Mouse (Mus musculus): ENCODE measurements around the gene Dync1i2.

Dync1i2 gene

DNA sequence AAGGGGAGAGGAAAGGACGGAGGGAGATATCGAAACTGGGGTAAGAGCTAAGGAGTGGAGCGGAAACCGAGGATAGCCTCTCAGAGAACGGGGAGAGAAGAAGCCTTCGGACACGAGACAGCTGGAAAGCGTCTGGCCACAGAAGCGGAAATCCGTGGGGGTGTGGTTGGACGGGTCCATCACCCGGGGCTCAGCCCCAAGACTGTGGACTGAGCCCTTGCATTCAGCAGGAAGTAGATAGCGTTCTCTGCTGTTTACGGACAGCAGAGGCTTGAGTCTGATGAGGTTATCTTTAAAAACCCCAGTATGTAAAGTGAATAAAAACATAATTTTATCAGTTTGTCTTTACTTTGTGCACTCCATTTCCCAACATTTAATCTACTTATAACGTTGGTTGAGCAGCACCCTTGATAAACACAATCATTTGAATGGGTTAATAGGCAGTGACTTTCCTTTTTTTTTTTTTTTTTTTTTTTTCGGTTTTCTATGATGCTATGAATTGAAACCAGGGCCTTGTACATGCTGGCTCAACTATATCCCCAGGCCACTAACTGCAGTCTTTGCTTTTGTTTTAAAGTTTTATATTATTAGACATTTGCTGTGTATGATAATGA, 7.6 kb upstream of the Dync1i2 start:
- no peak for DNase-seq (ENCODE audit: low spot score in 2 of 2)

DNA sequence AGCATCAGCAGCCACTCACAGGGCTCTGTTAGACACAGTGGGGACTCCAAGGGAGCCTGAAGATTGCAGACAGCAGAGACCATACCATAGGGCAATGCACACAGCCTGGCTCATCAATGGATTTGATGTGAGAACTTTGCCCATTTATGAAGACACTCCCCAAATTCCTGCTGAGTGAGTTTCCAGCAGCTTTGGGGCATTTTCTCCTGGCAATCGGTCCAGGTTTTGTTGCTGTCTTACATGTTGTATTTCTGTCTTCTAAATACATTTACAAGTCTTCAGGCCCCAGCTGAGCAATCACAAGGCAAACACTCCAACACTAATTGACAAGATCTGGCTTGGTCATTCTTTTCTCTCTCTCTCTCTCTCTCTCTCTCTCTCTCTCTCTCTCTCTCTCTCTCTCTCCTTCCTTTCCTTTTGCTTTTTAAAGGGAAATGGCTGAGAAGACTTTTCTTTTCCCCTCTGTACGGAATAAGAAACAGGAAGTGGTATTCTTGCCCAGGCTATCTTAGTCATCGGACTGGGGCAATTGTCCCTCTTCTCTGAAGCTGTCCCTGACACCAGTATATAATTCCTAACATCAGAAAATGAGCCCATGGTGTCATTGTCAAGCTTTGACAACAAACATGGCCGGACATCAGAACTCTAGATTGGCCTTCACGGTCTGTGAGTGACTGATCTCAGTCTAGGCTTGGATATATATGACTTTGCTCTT, 2.3 kb upstream of the Dync1i2 start:
- no peak for DNase-seq (ENCODE audit: low spot score in 2 of 2)

DNA sequence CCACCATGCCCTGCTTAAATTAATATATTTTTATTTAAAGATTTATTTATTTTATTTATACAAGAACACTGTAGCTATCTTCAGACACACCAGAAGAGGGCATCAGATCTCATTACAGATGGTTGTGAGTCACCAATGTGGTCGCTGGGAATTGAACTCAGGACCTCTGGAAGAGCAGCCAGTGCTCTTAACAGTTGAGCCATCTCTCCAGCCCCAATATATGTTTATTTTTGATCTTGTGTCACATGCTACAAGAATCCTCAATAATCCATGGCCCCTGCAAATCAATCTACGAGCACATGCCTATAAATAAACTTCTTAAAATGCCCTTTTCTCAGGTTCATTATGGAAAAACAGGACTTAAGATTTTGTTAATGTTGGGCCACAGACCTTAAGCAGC, 410 bp upstream of the Dync1i2 start:
- no peak for DNase-seq (ENCODE audit: low spot score in 2 of 2)

DNA sequence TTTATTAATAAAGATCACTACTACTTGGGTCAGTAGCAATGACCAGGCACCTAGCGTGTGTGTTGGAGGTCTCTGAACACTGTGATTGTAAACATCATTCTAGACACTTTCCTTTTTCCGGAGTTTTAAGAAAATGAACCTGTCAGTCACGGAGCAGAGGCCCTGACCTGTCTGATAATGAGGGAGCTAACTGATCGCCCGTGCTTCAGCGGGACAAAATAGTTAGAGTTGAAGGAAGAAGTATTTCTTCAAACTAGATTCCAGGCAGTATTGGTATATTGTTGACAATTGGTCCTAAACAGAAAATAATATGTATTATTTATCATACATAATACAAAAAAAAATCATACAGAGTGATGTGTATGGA, 837 bp downstream of the Dync1i2 start:
- no peak for DNase-seq (ENCODE audit: low spot score in 2 of 2)

DNA sequence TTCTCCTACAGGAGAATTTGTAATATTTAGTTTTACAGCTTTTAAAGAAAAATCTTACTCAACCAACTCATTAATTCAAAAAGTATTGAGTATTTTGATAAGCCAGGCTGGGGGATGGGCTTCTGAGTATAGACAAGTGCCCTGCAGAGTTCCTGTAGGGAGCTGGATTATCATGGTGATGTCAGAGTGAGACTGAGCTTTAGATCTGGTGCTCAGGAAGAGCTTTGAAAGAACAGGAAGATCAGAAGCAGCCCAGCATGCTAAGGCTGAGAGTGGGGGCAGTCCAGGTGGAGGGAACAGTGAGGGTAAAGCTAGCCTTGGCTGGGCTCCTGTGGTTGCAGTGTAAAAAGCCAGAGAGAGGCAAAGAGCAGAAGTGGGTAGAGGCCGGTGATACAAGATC, 9.5 kb downstream of the Dync1i2 start:
- DNase-seq (ENCODE audit: low spot score in 2 of 2): no peak

DNA sequence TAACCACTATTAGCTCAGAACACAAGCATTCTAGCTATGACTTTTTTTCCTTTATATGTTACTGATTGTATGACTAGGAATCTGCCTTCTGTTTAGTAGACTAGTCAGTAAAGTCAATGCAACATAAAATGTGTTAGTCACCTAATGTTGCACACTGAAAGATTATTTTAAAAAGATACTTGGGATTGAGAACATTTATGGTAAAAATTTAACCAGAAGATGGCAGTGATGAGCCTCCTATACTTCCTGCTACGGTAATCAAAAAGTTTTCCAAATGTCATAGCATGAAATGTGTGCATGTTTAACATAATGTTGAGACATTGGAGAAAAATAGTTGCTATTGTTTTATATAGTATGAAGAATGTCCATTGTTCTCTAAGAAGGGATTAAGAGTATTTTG, 15.9 kb downstream of the Dync1i2 start:
- no peak for DNase-seq (ENCODE audit: low spot score in 2 of 2)

DNA sequence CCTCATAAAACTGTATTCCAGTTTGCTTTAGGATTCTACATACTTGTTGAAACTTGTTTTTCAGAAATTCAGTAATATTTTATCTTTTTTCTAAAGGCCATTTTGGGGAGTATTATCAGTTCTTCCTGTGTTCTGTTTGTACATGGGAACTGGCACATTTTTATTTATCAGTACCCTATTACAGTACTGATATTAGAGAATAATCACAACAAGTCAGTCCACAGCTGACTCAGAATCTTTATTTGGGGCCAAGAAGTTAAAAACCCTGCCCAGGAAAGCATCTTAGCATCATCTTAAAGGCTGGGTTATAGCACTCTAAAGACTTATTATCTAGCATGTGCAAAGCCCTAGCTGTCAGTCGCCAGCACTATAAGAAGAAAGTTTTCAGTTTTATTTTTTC, 18.1 kb downstream of the Dync1i2 start:
- no peak for DNase-seq (ENCODE audit: low spot score in 2 of 2)

DNA sequence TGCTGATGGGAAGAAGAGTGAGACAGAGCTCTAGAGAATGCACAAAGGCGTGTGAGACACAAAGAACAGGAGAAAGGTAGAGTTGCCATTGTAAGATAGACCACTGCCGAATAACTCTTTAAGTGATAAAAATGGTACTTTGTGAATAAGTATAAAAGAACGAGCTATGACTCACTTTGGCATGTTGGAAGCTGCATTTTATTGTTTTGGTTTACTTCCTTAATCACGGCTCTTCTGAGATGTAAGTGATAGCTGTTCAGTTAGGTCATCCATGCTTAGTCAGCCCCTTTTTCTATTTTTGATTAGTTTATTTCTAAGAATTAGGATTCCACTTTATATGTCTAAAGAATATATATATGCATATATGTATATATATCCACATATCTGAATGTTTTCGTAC, 20.4 kb downstream of the Dync1i2 start:
- no peak for DNase-seq (ENCODE audit: low spot score in 2 of 2)

DNA sequence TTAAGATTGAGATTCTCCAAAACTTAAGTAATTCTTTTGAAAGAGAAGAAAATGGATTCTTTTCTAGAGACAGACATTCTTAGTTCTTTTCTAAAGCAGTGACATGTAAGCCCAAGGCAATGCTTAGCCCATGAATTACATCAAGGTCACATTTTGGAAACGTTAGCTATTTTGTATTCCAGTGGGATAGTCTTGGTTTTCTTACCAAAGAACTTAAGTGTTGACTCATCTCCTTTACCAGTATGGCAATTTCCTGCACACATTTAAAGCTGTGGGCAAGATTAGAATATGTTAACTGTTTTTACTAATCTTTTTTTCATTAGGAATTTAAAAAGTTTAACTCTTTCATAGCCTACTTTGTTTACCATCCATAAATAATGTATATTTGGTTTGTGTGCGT, 21.5 kb downstream of the Dync1i2 start:
- no peak for DNase-seq (ENCODE audit: low spot score in 2 of 2)

DNA sequence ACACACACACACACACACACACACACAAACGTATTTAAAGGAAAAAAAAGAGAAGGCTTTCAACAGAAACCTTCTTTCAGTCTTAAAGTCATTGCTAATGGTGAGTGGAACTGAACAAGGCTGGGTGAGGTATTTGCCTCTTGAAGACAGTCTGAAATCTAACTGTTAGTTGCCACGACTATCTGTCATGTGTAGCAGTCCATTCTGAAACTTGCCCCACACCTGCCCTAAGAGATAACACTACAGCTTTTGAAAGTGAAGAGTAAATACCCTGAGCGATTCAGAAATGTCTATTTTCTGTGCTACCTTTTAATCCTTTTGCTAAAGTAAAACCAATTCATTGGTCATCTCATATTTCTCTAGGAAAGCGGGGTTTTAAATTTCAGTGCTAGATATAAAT, 23.9 kb downstream of the Dync1i2 start:
- no peak for DNase-seq (ENCODE audit: low spot score in 2 of 2)

DNA sequence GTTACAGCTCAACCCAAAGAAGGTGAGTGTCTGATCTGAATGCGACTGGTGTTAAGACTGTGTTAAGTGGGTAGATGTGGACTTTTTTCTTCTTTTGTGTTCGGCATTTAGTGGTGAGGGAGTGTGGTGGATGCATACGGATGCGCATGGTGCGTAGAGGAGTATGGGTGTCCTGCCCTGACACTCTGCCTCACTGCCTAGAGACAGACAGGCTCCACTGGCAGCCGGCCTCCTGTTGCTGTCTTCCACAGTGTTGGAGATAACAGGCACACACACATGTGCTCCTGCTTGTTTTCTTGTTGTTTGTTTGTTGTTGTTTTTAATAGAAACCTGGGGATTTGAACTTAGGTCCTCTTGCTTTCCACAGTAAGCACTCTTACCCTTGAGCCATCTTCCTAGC, 24.5 kb downstream of the Dync1i2 start:
- DNase-seq (ENCODE audit: low spot score in 2 of 2): no peak

DNA sequence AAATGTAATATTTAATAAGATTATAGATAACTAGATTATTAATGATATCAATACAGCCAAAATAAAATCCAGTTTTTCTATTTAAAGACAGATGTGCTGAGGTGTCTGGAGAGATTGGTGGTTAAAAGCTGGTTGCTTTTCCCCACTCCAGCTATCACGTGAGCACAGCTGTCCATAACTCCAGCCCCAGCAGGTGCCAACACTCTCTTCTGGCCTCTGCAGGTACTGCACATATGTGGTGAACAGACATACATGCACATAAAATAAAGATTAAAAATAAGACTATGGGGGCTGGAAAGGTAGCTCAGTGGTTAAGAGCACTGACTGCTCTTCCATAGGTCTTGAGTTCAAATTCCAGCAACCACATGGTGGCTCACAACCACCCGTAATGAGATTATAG, 30.0 kb downstream of the Dync1i2 start:
- DNase-seq (ENCODE audit: low spot score in 2 of 2): no peak

DNA sequence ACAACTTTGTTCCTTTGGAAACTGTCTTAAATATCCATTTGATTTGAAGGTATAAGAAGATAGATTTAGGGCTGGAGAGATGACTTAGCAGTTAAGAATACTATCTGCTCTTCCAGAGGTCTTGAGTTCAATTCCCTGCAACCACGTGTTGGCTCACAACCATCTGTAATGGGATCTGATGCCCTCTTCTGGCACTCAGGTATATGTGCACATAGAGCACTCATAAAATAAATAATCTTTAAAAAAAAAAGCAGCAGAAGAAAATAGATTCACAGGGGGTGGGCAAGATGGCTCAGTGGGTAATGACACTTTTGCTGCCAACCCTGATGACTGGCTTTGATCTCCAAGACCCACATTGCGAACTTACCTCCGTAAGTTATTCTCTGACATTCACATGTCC, 30.7 kb downstream of the Dync1i2 start:
- no peak for DNase-seq (ENCODE audit: low spot score in 2 of 2)

DNA sequence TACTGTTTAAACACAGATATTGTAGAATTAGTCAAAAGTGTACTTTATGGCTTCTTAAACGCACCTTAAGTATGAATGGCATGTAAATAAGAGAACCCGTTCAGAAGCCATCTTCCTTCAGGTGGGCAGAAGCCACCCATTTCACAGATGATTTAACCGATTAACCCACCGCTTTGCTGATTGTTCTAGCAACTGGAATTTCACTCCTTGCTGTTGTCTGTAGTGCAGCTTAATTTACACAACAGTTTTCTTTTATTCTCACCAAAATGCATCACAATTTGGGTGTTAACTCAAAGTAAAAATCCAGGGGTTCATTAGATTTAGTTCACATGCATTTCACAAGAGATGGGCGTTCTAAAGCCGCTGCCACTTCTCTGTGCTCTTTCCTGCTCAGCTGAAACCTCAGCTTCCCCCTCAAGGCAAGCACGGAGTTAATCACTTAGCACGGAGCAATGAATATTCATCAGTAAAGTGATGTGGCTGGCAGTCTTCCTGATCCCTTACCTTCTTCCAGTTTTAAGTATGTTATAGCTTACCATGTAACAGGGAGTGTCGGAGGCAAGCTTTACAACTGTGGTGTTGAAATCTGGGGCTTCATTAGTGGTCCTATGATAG, 31.7 kb downstream of the Dync1i2 start:
- DNase-seq (ENCODE audit: low spot score in 2 of 2): no peak

DNA sequence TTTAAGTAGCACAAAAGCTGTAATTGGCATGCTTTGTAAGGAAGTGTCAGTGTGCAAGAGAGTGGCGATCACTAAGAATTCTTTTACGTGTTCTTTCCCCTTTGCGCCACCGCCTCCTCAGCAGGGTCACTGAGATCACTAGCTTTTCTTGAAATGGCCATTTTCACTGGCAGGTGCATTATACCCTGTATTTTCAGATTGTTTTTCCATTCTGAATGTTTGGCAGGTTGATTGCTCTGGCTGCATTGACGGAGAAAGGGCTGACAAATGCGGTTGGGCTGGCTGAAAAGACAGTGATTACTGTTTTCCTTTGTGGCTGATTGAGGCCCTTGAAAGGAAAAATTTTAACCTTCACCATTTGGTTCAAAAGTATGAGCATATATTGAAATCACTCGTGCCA, 33.3 kb downstream of the Dync1i2 start:
- no peak for DNase-seq (ENCODE audit: low spot score in 2 of 2)

DNA sequence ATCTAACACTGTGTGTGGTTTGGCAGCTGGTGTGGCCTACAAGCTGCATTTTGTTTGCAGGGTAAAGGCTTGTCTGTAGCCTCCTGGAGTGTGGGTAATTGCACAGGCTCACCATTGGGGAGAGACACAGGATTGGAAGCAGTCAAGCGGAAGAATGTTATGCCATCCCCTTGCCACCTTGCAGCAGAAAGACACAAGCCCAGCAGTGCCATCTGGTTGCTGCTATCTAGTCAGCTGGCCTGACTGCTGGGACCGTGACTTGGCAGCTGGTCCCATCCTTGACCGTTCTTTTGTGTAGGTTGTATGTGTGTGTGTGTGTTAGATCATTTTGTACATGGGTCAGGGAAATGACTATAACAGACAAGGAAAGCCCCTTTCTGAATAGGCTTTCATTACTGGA, 33.9 kb downstream of the Dync1i2 start:
- peak; percentile 44 to 63 for DNase-seq (ENCODE audit: low spot score in 2 of 2)

DNA sequence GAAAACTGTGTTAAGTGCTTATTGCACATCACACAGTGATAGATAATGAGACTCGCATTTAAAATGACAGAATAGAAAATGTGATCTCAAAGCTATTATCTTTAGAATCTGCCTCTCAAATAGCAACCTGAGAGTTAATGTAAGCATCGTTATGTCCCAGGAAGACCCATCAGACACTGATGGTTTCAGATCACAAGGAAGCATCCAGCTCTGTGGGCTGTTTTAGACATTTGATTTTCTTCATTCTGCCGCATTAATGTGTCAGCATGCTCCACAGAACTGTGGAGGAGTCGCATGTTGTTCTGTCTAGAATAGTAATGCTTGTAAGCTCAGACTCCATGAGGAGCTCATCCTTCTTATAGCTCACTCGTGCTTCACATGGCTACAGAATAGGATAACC, 34.6 kb downstream of the Dync1i2 start:
- DNase-seq (ENCODE audit: low spot score in 2 of 2): peak in 1 of 2 experiments; percentile 29

DNA sequence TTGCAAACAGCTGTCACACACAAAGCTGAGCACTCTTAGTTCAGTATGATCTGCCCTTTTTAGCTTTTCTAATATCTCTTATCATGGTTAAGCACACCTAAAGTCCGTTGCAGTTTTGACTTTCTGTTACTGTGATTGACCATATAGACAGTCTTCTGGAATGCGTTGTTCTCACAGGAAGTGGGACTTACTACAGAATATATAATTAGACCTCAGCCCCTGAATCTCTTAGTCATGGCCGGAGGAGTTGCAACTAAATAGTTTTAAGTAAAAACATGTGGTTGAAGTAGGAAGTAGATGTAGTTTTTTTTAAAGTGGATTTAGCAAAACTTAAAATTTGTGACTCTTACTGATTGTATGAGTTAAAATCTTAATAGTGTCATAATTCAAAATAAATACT, 36.6 kb downstream of the Dync1i2 start:
- no peak for DNase-seq (ENCODE audit: low spot score in 2 of 2)

DNA sequence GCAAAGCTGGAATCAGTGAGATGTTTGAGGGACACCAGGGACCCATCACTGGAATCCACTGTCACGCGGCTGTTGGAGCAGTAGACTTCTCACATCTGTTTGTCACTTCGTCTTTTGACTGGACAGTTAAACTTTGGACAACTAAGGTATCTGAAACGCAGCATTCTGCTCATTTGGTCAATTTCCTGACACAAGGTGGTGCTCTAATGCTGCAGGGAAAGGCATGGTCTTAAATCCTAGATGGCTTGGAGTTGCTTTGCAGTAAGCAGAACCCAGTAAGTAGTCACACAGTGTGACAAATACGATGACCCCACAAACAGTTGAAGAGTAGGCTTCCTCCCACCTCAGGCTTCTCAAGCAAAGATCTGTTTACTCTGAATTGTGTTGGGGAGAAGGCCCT, 39.3 kb downstream of the Dync1i2 start:
- DNase-seq (ENCODE audit: low spot score in 2 of 2): no peak

DNA sequence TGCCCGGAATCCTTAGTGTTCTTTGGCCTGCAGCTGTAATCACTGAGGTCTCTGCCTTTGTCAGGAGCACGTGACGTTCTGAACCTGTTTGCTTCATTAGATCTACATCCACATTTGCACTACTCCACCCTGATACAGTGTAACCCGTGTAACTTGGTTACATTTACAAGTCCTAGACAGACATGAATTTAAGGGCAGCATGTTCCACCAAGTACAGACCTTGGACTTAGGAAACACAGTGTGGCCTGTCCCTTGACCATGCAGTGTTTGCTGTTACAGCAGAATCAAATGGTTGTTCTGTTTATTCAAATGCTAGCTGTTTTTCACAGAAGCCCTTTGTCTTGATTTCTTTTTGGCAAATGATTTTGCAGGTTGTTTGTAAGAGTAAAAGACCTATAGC, 43.3 kb downstream of the Dync1i2 start:
- no peak for DNase-seq (ENCODE audit: low spot score in 2 of 2)

DNA sequence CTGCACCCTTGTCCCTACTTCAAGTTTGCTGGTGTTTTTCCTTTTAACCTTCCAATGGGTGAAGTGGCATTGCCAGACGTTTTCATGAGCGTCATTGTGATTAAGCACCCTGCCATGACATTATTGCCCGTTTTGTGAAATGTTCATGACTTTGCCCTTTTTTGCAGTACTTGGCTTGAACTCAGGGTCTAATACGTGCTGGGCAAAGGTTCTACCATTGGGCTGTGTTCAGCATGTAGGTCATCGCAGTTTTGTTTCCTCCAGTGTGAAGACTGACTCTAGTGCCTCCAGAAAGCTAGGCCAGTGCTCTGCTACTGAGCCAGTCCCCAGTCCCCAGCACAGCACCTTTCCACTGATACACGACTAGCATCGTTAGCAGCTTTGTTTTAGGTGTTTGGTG, 45.1 kb downstream of the Dync1i2 start:
- DNase-seq (ENCODE audit: low spot score in 2 of 2): no peak

DNA sequence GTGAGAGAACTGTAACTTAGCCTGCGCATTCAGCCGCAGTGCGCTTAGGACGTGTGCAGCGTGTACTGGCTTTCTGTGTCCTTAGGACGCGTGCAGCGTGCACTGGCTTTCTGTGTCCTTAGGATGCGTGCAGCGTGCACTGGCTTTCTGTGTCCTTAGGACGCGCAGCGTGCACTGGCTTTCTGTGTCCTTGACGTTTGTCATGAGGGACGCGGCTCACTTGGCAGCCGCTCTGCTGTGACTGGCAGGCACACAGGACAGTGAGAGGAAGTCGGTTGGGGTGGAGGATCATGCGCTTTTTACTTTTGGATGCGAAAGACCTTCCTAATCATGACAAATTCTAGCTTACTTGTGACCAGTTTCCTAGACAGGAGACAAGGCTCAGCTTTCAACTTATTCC, 53.1 kb downstream of the Dync1i2 start:
- DNase-seq (ENCODE audit: low spot score in 2 of 2): no peak

DNA sequence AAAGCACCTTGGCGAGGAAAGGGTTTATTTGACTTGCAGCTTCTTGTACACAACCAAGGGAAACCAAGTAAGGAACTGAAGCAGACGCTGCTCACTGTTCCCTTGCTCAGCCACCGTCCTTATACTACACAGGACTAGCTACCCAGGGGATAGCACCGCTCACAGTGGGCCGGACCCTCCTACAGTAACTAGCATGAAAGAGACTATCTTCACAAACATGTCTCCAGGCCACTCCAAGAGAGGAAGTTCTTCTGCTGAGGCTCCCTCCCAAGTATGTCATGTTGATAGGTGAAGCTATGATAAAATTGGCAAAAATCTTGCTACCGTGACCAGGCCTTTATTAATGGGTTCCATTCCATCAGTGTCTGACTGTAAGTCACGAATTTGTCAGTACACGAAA, 57.2 kb downstream of the Dync1i2 start:
- DNase-seq (ENCODE audit: low spot score in 2 of 2): no peak

DNA sequence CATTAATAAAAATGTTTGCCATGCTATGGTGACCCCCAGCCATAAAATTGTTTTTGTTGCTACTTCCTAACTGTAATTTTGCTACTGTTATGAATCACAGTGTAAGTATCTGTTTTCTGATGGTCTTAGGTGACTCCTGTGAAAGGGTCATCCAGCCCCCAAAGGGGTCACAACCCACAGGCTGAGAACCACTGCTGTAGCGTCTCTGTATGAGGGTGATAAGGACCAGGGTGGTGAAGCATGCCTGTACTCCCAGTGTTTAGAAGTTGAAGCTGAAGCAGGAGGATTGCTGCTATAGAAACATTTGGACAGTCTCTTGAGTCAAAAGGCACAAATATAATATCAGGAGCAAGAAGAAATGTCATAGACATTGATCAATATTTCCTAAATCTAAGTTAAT, 57.8 kb downstream of the Dync1i2 start:
- DNase-seq (ENCODE audit: low spot score in 2 of 2): no peak
